Mouse (Mus musculus) liver, adult 2 months (tissue): Measurements from ENCODE around the gene Lpar1. TPM values are rescaled to one million over a fixed set of nuclear protein-coding genes. Genes with fewer than 3 reads are reported as not detected.

Experiments
- DNase-seq: peaks from one replicate; pipeline ENCODE4 v3.0.0-alpha.2; 2011; ENCODE audit warnings: low read depth, low spot score; ENCODE audit errors: extremely low read depth
- H3K27ac ChIP-seq: fragments of 200-500 bp; replicated peaks from 2 replicates; pipeline ENCODE4 v1.5.1; 2012; ENCODE audit warnings: low read depth, mild to moderate bottlenecking, control low read depth, inconsistent platforms, low read length; ENCODE audit not compliant: insufficient read depth
- H3K27me3 ChIP-seq: fragments of 200-500 bp; 2 replicates; pipeline ENCODE4 v1.6.1; 2012; ENCODE audit warnings: mild to moderate bottlenecking, moderate library complexity, low read length, inconsistent platforms; ENCODE audit not compliant: control insufficient read depth, insufficient read depth
- H3K36me3 ChIP-seq: fragments of 200-500 bp; 2 replicates; pipeline ENCODE4 v1.6.1; 2012; ENCODE audit warnings: low read length, inconsistent platforms; ENCODE audit not compliant: control insufficient read depth, insufficient read depth
- H3K4me1 ChIP-seq: fragments of 200-500 bp; 2 replicates; pipeline ENCODE4 v1.6.1; 2011; ENCODE audit warnings: low read length; ENCODE audit not compliant: control insufficient read depth, insufficient read depth
- H3K4me3 ChIP-seq: fragments of 200-500 bp; 2 replicates; pipeline ENCODE4 v1.5.1; 2011; ENCODE audit warnings: low read depth, mild to moderate bottlenecking, control low read depth, low read length, moderate library complexity; ENCODE audit not compliant: insufficient read depth
- H3K79me2 ChIP-seq: fragments of 200-500 bp; 2 replicates; pipeline ENCODE4 v1.6.1; 2012; ENCODE audit warnings: inconsistent platforms, mild to moderate bottlenecking, low read length, moderate library complexity; ENCODE audit not compliant: control insufficient read depth, insufficient read depth
- H3K9ac ChIP-seq: fragments of 200-500 bp; 2 replicates; pipeline ENCODE4 v1.6.1; 2012; ENCODE audit warnings: low read depth, mild to moderate bottlenecking, control low read depth, inconsistent platforms, low read length
- CTCF ChIP-seq: fragments of 200-500 bp; IDR thresholded peaks from 2 replicates; pipeline ENCODE4 v1.5.1; 2011; ENCODE audit warnings: low read depth, low read length, control low read depth
- POLR2A ChIP-seq: fragments of 200-500 bp; IDR thresholded peaks from 2 replicates; pipeline ENCODE4 v1.6.1; 2011; ENCODE audit warnings: low read length, control low read depth; ENCODE audit not compliant: insufficient read depth; ENCODE audit errors: extremely low read depth
- WGBS: fragments of 180-500 bp; shearing (Covaris S2); methylation state at CpG from one replicate; pipeline ENCODE4 v1.1.7; 2018; 5-methylcytosine and 5-hydroxymethylcytosine counted together
- polyA plus RNA-seq: library from polyadenylated mRNA; depleted of rRNA; stranded (reverse); fragments of >200 nt; gene quantifications from 2 replicates; pipeline ENCODE4 v1.2.3, GENCODE M21; 2012; rRNA removed
- total RNA-seq: library from RNA; depleted of rRNA; stranded (reverse); fragments of >200 nt; gene quantifications from 2 replicates; pipeline ENCODE4 v1.2.3, GENCODE M21; 2014; rRNA removed

The Lpar1 gene
- total and polyA plus RNA-seq, 2 experiments, result 0.83 to 0.89 TPM

DNA sequence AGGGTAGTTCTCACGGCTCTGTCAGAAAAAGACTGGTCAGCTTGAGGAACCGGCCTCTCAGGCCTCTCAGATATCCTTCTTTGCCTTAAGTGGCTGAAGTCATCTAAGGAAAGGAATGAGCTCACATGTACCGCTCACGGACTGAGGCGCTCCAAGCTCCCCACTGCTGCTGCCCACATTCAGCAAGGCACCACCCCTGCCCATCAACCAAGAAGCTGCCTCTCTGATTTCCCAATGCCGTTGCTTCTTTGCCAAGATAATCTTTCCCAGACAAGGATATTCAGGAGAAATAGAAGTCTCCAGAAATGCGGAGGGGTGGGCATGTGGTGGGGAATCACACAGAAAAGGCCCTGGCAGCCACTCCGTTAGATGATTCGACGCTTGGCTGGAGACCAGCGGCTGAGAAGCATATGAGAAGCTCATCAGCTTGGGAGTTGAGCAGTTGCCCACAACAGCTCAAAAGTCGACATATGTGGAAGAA is 152.8 kb downstream of the Lpar1 start:
- Histone ChIP-seq H3K27ac (no peak overlapping the region), H3K27me3 (no peaks in the 10 kb centered on the region), H3K36me3 (no peaks in the 10 kb centered on the region), H3K79me2 (no peaks in the 10 kb centered on the region), H3K4me3 (no peak overlapping the region), H3K9ac (no peak overlapping the region), H3K4me1 (no peaks in the 10 kb centered on the region)
- 92% methylated on average over 12 of the region's 12 CpGs for WGBS
- TF ChIP-seq CTCF (no peak), POLR2A (no peak)
- DNase-seq, result no peak

Other genes starting within 250 kb of the Lpar1 start
- 0.07 TPM in 1 of 2 replicates, not detected in the other for gene Olfr267, start 233.8 kb upstream of the Lpar1 start, total RNA-seq
- not detected in 2 replicates for gene Olfr267, start 233.8 kb upstream of the Lpar1 start, polyA plus RNA-seq